In the genomic region with DNA sequence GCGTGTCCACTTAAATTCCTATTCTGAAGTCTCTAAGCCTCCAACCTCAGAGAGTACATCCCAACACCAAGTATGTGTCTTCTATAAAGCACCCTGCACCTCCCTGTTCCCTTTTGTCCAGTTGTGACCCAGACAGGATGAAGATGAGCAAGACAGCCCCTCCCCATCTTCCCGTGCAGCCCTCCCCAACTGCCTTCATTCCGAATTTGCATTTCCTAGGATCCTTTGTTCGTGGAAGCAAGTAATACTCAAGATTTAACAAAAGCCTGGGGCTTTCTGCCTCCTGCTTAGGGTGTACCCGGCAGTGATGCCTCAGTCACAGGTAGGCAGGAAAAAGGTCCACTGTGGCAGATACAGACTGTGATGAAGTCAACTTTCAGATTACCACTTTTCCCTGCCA, we compare ENCODE assay signal across 15 mouse cellular contexts. TPM values are rescaled to one million over a fixed set of nuclear protein-coding genes. Genes with fewer than 3 reads are reported as not detected.
DNase-seq lines count a peak whose midpoint lies in the region.
"Had no signal": no experiment of that assay in that cellular context is flagged by ENCODE, and none has a peak within 500 bp of the region (broad histone marks: within the 10 kb centered on the region; RNA-seq: fewer than 3 reads in every experiment).

No protein-coding gene starts in this region.

- DNase-seq in ES-CJ7 (ENCODE audit: low read depth, low spot score): peak; percentile 84
- peak; percentile 74 for DNase-seq in R1 (ENCODE audit: low read depth, low spot score)
- DNase-seq in ZHBTc4 (ENCODE audit: low read depth, low spot score): peak; percentile 86
- no peak for DNase-seq in adrenal gland, postnatal 36 days
- no peak for DNase-seq in left cerebral cortex, adult 18-20 months (ENCODE audit: low spot score in 2 of 2)
- no peak for DNase-seq in spleen, postnatal 4 days (ENCODE audit: low spot score in 2 of 2)
- DNase-seq: adrenal gland, adult 2 months; adrenal gland, postnatal 10 days; adrenal gland, postnatal 25 days; cerebellum, adult 11-12 months; cerebellum, adult 2 months; cerebellum, adult 9-10 months; cerebellum, postnatal 10 days; cerebellum, postnatal 25 days; embryo, embryonic 11 days had no signal

RNA-seq across cellular contexts. Expression of a gene that starts 7.6 kb away (rescaled TPM):
- total RNA-seq in adrenal gland, postnatal 36 days (2021): under 1 TPM in 1 of 2 experiments, not detected in 1; 0.40 TPM
- total RNA-seq in left cerebral cortex, adult 18-20 months (2021): under 1 TPM in 1 of 2 experiments, not detected in 1; 0.07 TPM

Comparison
In these comparisons a context has a peak if more than half of its experiments do, and no peak if none do; other contexts are left out.
1. DNase-seq: peak in ES-CJ7 (single experiment), R1 (single experiment) and ZHBTc4 (single experiment); none in adrenal gland, postnatal 36 days (0 of 2), left cerebral cortex, adult 18-20 months (0 of 2) and spleen, postnatal 4 days (0 of 2).